Mouse (Mus musculus) kidney, embryonic 15.5 days (tissue): ENCODE data around the gene Gar1. TPM values are rescaled to one million over a fixed set of nuclear protein-coding genes. Genes with fewer than 3 reads are reported as not detected.
A peak's percentile ranks its signal among the peaks of the same experiment; 100 is the strongest.

Experiments used
- ATAC-seq: fragments of 200-750 bp; cut with Nextera tagmentation; replicated peaks from 2 replicates; pipeline ENCODE4 v1.8.0; 2017; ENCODE audit warnings: moderate TSS enrichment; ENCODE audit not compliant: low FRiP score
- H3K27ac ChIP-seq: fragments of 300-500 bp; sonication (generic); 2 replicates; pipeline ENCODE4 v1.5.1; 2015; ENCODE audit warnings: mild to moderate bottlenecking, inconsistent platforms
- H3K27me3 ChIP-seq: fragments of 300-500 bp; sonication (generic); 2 replicates; pipeline ENCODE4 v1.6.1; 2015; ENCODE audit warnings: inconsistent platforms
- H3K36me3 ChIP-seq: fragments of 300-500 bp; sonication (generic); 2 replicates; pipeline ENCODE4 v1.6.1; 2015; ENCODE audit warnings: inconsistent platforms
- H3K4me1 ChIP-seq: fragments of 300-500 bp; sonication (generic); 2 replicates; pipeline ENCODE4 v1.6.1; 2015; ENCODE audit warnings: inconsistent platforms
- H3K4me2 ChIP-seq: fragments of 300-500 bp; sonication (generic); 2 replicates; pipeline ENCODE4 v1.6.1; 2015; ENCODE audit warnings: moderate library complexity, mild to moderate bottlenecking, inconsistent platforms
- H3K4me3 ChIP-seq: fragments of 300-500 bp; sonication (generic); replicated peaks from 2 replicates; pipeline ENCODE4 v1.5.1; 2015; ENCODE audit warnings: mild to moderate bottlenecking, inconsistent platforms
- H3K9ac ChIP-seq: fragments of 300-500 bp; sonication (generic); 2 replicates; pipeline ENCODE4 v1.6.1; 2015; ENCODE audit warnings: mild to moderate bottlenecking, inconsistent platforms
- H3K9me3 ChIP-seq: fragments of 300-500 bp; sonication (generic); replicated peaks from 2 replicates; pipeline ENCODE4 v1.6.1; 2016; ENCODE audit warnings: inconsistent platforms
- WGBS: fragments of 180-500 bp; shearing (Covaris S2); methylation state at CpG from one replicate; pipeline ENCODE4 v1.1.7; 2015; ENCODE audit warnings: mixed read lengths; 5-methylcytosine and 5-hydroxymethylcytosine counted together
- polyA plus RNA-seq: library from polyadenylated mRNA; unstranded; fragments of >200 nt; fragmentation: Nextera tagmentation; extraction: Ambion mirVana; gene quantifications from 2 replicates; pipeline ENCODE4 v1.2.1, GENCODE M21; 2015

The Gar1 gene
- polyA plus RNA-seq: 92.9 and 95.5 TPM in 2 replicates

- ATAC-seq: peak; percentile 91
- peak within 1 kb of the TSS; percentile 77 for H3K9ac ChIP-seq
- 0% methylated on average over 59 of the region's 60 CpGs for WGBS
Observed at GRCm38 (mm10) chr3:129831035-129831568, at the start of gene Gar1. TSS of gene Gar1 (minus strand) at chr3:129831396.

GRCm38 (mm10) chr3:129879913-129880312, 48.7 kb upstream of the Gar1 start:
- Histone ChIP-seq H3K4me1 (peaks cover 17% of the 10 kb centered on the region), H3K4me2 (peak overlapping the region; percentile 90), H3K36me3 (no peaks in the 10 kb centered on the region), H3K27me3 (no peaks in the 10 kb centered on the region), H3K27ac (no peak overlapping the region), H3K9me3 (no peaks in the 10 kb centered on the region), H3K9ac (no peak overlapping the region), H3K4me3 (peak overlapping the region; percentile 71)
- ATAC-seq: no peak
- WGBS: 76% methylated on average over 2 of the region's 2 CpGs

More at GRCm38 (mm10) chr3:129831035-129831568, at the start of gene Gar1:
- H3K9me3 ChIP-seq: no peaks in the 10 kb centered on the region
- H3K4me3 ChIP-seq: peak within 1 kb of the TSS; percentile 73
- H3K4me1 ChIP-seq: peaks cover 22% of the 10 kb centered on the region
- H3K27ac ChIP-seq: peak within 1 kb of the TSS; percentile 96
- peak within 1 kb of the TSS; percentile 67 for H3K4me2 ChIP-seq
- peaks cover 27% of the 10 kb centered on the region for H3K36me3 ChIP-seq
- H3K27me3 ChIP-seq: 0 out of 2 replicates have a peak, but pooled peaks cover 3% of the 10 kb centered on the region

GRCm38 (mm10) chr3:129879131-129879757, 48.0 kb upstream of the Gar1 start:
- Histone ChIP-seq H3K4me1 (peaks cover 17% of the 10 kb centered on the region), H3K9ac (peak overlapping the region; percentile 67), H3K4me3 (peak overlapping the region; percentile 71), H3K9me3 (no peaks in the 10 kb centered on the region), H3K36me3 (no peaks in the 10 kb centered on the region), H3K27me3 (no peaks in the 10 kb centered on the region), H3K4me2 (peak overlapping the region; percentile 90), H3K27ac (peak overlapping the region; percentile 81)
- WGBS: under 1% methylated on average over 25 of the region's 25 CpGs
- peak; percentile 70 for ATAC-seq

- no peaks in the 10 kb centered on the region for H3K27me3 ChIP-seq
- no peaks in the 10 kb centered on the region for H3K9me3 ChIP-seq
- peak within 1 kb of the TSS; percentile 67 for H3K9ac ChIP-seq
- H3K27ac ChIP-seq: peak within 1 kb of the TSS; percentile 81
- WGBS: 1% methylated on average over 63 of the region's 66 CpGs
- H3K4me3 ChIP-seq: peak within 1 kb of the TSS; percentile 71
- H3K36me3 ChIP-seq: no peaks in the 10 kb centered on the region
- H3K4me1 ChIP-seq: peaks cover 17% of the 10 kb centered on the region
- peak; percentile 92 for ATAC-seq
- H3K4me2 ChIP-seq: peak within 1 kb of the TSS; percentile 90
Observed at GRCm38 (mm10) chr3:129878405-129879021, 47.3 kb upstream of the Gar1 start, which contains the start of gene Pla2g12a. TSS of gene Pla2g12a (plus strand) at chr3:129878606.

- H3K36me3 ChIP-seq: no peaks in the 10 kb centered on the region
- WGBS: 78% methylated on average over 10 of the region's 10 CpGs
Observed at GRCm38 (mm10) chr3:129877327-129877726, 46.1 kb upstream of the Gar1 start.

GRCm38 (mm10) chr3:129863698-129864097, 32.5 kb upstream of the Gar1 start:
- H3K9ac ChIP-seq: no peak overlapping the region
- H3K27me3 ChIP-seq: no peaks in the 10 kb centered on the region
- ATAC-seq: no peak
- H3K4me1 ChIP-seq: no peaks in the 10 kb centered on the region
- no peak overlapping the region for H3K4me2 ChIP-seq
- H3K36me3 ChIP-seq: no peaks in the 10 kb centered on the region
- 53% methylated on average over 14 of the region's 14 CpGs for WGBS
- H3K9me3 ChIP-seq: no peaks in the 10 kb centered on the region
- H3K4me3 ChIP-seq: no peak overlapping the region
- no peak overlapping the region for H3K27ac ChIP-seq

More at GRCm38 (mm10) chr3:129877327-129877726, 46.1 kb upstream of the Gar1 start:
- no peaks in the 10 kb centered on the region for H3K9me3 ChIP-seq
- peaks cover 17% of the 10 kb centered on the region for H3K4me1 ChIP-seq
- H3K9ac ChIP-seq: no peak overlapping the region
- no peaks in the 10 kb centered on the region for H3K27me3 ChIP-seq
- no peak overlapping the region for H3K4me3 ChIP-seq
- H3K4me2 ChIP-seq: 0 out of 2 replicates have a peak overlapping the region, but pooled peaks have one; percentile 90
- ATAC-seq: no peak
- no peak overlapping the region for H3K27ac ChIP-seq

- Histone ChIP-seq H3K27me3 (no peaks in the 10 kb centered on the region), H3K9ac (no peak overlapping the region), H3K4me1 (no peaks in the 10 kb centered on the region), H3K36me3 (no peaks in the 10 kb centered on the region), H3K4me2 (no peak overlapping the region), H3K4me3 (no peak overlapping the region), H3K9me3 (no peaks in the 10 kb centered on the region), H3K27ac (no peak overlapping the region)
- 66% methylated on average over 2 of the region's 2 CpGs for WGBS
- ATAC-seq: no peak
Observed at GRCm38 (mm10) chr3:129862592-129862991, 31.4 kb upstream of the Gar1 start.

GRCm38 (mm10) chr3:129846846-129847245, 15.7 kb upstream of the Gar1 start:
- whole genome bisulfite sequencing: 83% methylated on average over 7 of the region's 7 CpGs
- H3K4me1 ChIP-seq: no peaks in the 10 kb centered on the region
- ATAC-seq: no peak

GRCm38 (mm10) chr3:129845868-129846267, 14.7 kb upstream of the Gar1 start:
- H3K36me3 ChIP-seq: no peaks in the 10 kb centered on the region
- ATAC-seq: no peak
- WGBS: 92% methylated on average over 2 of the region's 2 CpGs

More at GRCm38 (mm10) chr3:129846846-129847245, 15.7 kb upstream of the Gar1 start:
- no peaks in the 10 kb centered on the region for H3K27me3 ChIP-seq
- H3K4me3 ChIP-seq: no peak overlapping the region
- no peak overlapping the region for H3K9ac ChIP-seq
- H3K4me2 ChIP-seq: no peak overlapping the region
- no peaks in the 10 kb centered on the region for H3K9me3 ChIP-seq
- H3K36me3 ChIP-seq: no peaks in the 10 kb centered on the region
- H3K27ac ChIP-seq: no peak overlapping the region

GRCm38 (mm10) chr3:129838017-129838416, 6.8 kb upstream of the Gar1 start:
- H3K4me2 ChIP-seq: no peak overlapping the region
- no peaks in the 10 kb centered on the region for H3K36me3 ChIP-seq
- H3K27ac ChIP-seq: no peak overlapping the region
- H3K4me3 ChIP-seq: no peak overlapping the region
- H3K4me1 ChIP-seq: peaks cover 9% of the 10 kb centered on the region
- no peaks in the 10 kb centered on the region for H3K9me3 ChIP-seq
- WGBS: 50% methylated on average over 7 of the region's 7 CpGs
- no peak for ATAC-seq
- no peaks in the 10 kb centered on the region for H3K27me3 ChIP-seq
- H3K9ac ChIP-seq: no peak overlapping the region

More at GRCm38 (mm10) chr3:129845868-129846267, 14.7 kb upstream of the Gar1 start:
- Histone ChIP-seq H3K9ac (no peak overlapping the region), H3K4me2 (no peak overlapping the region), H3K27ac (no peak overlapping the region), H3K4me1 (no peaks in the 10 kb centered on the region), H3K4me3 (no peak overlapping the region), H3K27me3 (no peaks in the 10 kb centered on the region), H3K9me3 (no peaks in the 10 kb centered on the region)

GRCm38 (mm10) chr3:129836965-129837364, 5.8 kb upstream of the Gar1 start:
- Histone ChIP-seq H3K27me3 (0 out of 2 replicates have a peak, but pooled peaks cover 3% of the 10 kb centered on the region), H3K27ac (no peak overlapping the region), H3K9ac (no peak overlapping the region), H3K36me3 (no peaks in the 10 kb centered on the region), H3K9me3 (no peaks in the 10 kb centered on the region), H3K4me1 (peaks cover 9% of the 10 kb centered on the region), H3K4me3 (no peak overlapping the region), H3K4me2 (no peak overlapping the region)
- no peak for ATAC-seq
- 80% methylated on average over 6 of the region's 6 CpGs for WGBS
